Mouse (Mus musculus): ENCODE measurements around the gene Olfr1099. TPM values are rescaled to one million over a fixed set of nuclear protein-coding genes. Genes with fewer than 3 reads are reported as not detected.

Olfr1099 gene
- not detected for polyA plus RNA-seq (2015; fragmentation: Illumina TruSeq; extraction: RNeasy Lipid Tissue Mini Kit (QIAGEN cat#74804); ENCODE audit: insufficient read depth, low read depth, low replicate concordance)

DNA sequence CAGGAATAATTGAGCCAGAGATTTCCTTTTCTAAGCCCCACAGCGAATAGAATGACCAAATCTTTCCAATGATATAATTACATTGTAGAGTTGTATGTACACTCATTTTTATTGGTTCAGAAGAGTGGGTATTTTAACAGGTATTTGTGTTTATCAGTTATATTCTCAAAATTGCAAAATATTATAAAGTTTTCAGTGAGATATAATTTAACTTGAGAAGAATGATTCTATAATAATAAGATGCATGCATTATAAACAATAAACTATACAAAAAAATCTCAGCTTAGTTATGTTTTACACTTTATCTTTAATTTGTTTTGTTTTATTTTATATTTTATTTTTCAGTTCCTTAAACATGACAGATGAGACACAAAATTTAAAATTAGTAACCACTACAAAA, at the start of gene Olfr1099:
Olfr1099 (minus strand) TSS at position 101 of the 400 bp plus-strand sequence.

DNA sequence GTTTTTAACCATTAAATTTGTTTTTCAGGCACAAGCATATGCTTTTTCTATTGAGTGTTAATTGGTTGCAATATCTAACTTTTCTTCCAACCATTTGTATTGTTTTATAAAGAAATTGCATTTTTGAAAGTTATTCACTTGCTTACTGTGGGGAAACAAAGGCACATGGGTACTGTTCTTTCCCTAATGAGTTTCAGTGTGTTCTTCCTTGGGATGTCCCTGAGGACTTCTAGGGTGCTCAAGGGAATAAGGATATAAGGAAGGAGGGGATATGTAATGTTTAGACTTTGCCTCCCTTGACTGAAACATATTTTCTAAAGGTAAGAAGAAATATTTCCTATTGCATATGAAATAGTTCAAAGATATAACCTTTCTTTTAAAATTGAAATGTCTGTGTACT, 37.6 kb upstream of the Olfr1099 start, which contains the start of gene Olfr1102:
Olfr1102 (plus strand) TSS at position 301 of the 400 bp plus-strand sequence.

DNA sequence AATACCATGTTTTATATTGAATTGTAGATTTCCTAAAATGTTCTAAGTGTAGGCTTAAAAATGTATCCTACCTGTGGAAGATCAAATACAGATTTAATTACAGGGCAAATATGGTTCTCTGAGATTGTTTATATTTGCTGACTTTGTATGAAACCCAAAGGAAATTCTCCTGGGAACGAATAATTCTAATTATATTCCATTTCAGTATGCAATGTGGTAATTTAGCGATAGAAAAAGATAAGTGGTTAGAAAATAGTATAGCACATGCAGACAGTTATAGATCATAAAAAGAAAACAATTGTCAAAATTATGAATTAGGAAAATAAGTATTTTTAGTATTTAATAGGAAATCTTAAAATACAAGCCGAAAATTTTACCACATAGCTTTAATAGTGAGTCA, 30.6 kb upstream of the Olfr1099 start, which contains the start of gene Olfr1101:
Olfr1101 (minus strand) TSS at position 101 of the 400 bp plus-strand sequence.

DNA sequence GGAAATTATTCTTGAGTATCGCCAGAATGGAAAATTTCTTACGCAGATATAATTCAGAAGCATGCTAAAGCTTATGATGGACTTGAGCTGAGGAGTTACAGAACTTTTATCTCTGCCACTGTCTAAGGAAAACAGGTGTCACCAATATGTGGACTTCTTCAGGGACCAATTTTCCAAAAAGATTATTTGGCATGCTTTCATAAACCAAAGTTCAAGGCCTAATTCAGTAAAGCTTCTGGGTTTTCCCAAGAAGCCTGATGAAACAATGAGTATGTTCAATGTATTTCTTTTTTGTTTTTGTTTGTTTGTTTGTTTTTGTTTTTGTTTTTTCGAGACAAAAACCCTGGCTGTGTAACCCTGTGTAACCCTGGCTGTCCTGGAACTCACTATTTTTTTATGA, 19.4 kb upstream of the Olfr1099 start, which contains the start of gene Olfr1100:
Olfr1100 (minus strand) TSS at position 101 of the 400 bp plus-strand sequence.

DNA sequence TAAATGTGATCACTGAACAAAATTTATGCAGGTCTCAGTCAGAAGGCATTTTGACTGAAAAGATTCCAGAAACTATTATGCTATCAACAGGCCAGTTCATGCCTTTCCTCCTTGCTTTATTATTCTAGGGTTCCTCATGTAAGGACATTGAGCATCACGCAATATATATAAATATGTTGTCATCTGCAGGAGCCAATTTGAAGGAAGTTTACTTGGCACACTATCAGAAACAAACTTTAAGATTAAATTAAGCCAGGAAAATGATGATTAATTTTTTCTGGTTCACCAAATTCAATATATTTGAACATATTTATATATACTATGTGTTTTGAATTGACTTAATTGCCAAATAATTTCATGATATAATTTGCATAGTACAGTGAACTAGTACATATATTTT, 36.0 kb downstream of the Olfr1099 start, which contains the start of gene Olfr1098:
Olfr1098 (minus strand) TSS at position 101 of the 400 bp plus-strand sequence.

Other genes with a start within 250 kb of the Olfr1099 start
- gene Olfr1089, start 227.0 kb downstream of the Olfr1099 start, polyA plus RNA-seq (2015; fragmentation: Illumina TruSeq; extraction: RNeasy Lipid Tissue Mini Kit (QIAGEN cat#74804); ENCODE audit: insufficient read depth, low read depth, low replicate concordance), result not detected
- not detected for gene Olfr1090, start 201.7 kb downstream of the Olfr1099 start, polyA plus RNA-seq (2015; fragmentation: Illumina TruSeq; extraction: RNeasy Lipid Tissue Mini Kit (QIAGEN cat#74804); ENCODE audit: insufficient read depth, low read depth, low replicate concordance)
- gene Olfr1093, start 178.2 kb downstream of the Olfr1099 start, polyA plus RNA-seq (2015; fragmentation: Illumina TruSeq; extraction: RNeasy Lipid Tissue Mini Kit (QIAGEN cat#74804); ENCODE audit: insufficient read depth, low read depth, low replicate concordance), result not detected
- gene Olfr141, start 150.7 kb downstream of the Olfr1099 start, polyA plus RNA-seq (2015; fragmentation: Illumina TruSeq; extraction: RNeasy Lipid Tissue Mini Kit (QIAGEN cat#74804); ENCODE audit: insufficient read depth, low read depth, low replicate concordance), result not detected
- not detected for gene Olfr1094, start 136.0 kb downstream of the Olfr1099 start, polyA plus RNA-seq (2015; fragmentation: Illumina TruSeq; extraction: RNeasy Lipid Tissue Mini Kit (QIAGEN cat#74804); ENCODE audit: insufficient read depth, low read depth, low replicate concordance)
- gene Olfr1095, start 109.0 kb downstream of the Olfr1099 start, polyA plus RNA-seq (2015; fragmentation: Illumina TruSeq; extraction: RNeasy Lipid Tissue Mini Kit (QIAGEN cat#74804); ENCODE audit: insufficient read depth, low read depth, low replicate concordance), result not detected
- gene Gm13723, start 85.9 kb downstream of the Olfr1099 start, polyA plus RNA-seq (2015; fragmentation: Illumina TruSeq; extraction: RNeasy Lipid Tissue Mini Kit (QIAGEN cat#74804); ENCODE audit: insufficient read depth, low read depth, low replicate concordance), result not detected
- not detected for gene Olfr1097, start 68.5 kb downstream of the Olfr1099 start, polyA plus RNA-seq (2015; fragmentation: Illumina TruSeq; extraction: RNeasy Lipid Tissue Mini Kit (QIAGEN cat#74804); ENCODE audit: insufficient read depth, low read depth, low replicate concordance)
- not detected for gene Olfr1098, start 36.1 kb downstream of the Olfr1099 start, polyA plus RNA-seq (2015; fragmentation: Illumina TruSeq; extraction: RNeasy Lipid Tissue Mini Kit (QIAGEN cat#74804); ENCODE audit: insufficient read depth, low read depth, low replicate concordance)
- gene Olfr1100, start 19.3 kb upstream of the Olfr1099 start, polyA plus RNA-seq (2015; fragmentation: Illumina TruSeq; extraction: RNeasy Lipid Tissue Mini Kit (QIAGEN cat#74804); ENCODE audit: insufficient read depth, low read depth, low replicate concordance), result not detected
- gene Olfr1101, start 30.5 kb upstream of the Olfr1099 start, polyA plus RNA-seq (2015; fragmentation: Illumina TruSeq; extraction: RNeasy Lipid Tissue Mini Kit (QIAGEN cat#74804); ENCODE audit: insufficient read depth, low read depth, low replicate concordance), result not detected
- not detected for gene Olfr1102, start 37.7 kb upstream of the Olfr1099 start, polyA plus RNA-seq (2015; fragmentation: Illumina TruSeq; extraction: RNeasy Lipid Tissue Mini Kit (QIAGEN cat#74804); ENCODE audit: insufficient read depth, low read depth, low replicate concordance)
- not detected for gene Olfr1104, start 66.4 kb upstream of the Olfr1099 start, polyA plus RNA-seq (2015; fragmentation: Illumina TruSeq; extraction: RNeasy Lipid Tissue Mini Kit (QIAGEN cat#74804); ENCODE audit: insufficient read depth, low read depth, low replicate concordance)
- gene Olfr1105, start 75.8 kb upstream of the Olfr1099 start, polyA plus RNA-seq (2015; fragmentation: Illumina TruSeq; extraction: RNeasy Lipid Tissue Mini Kit (QIAGEN cat#74804); ENCODE audit: insufficient read depth, low read depth, low replicate concordance), result not detected
- not detected for gene Olfr1106, start 91.6 kb upstream of the Olfr1099 start, polyA plus RNA-seq (2015; fragmentation: Illumina TruSeq; extraction: RNeasy Lipid Tissue Mini Kit (QIAGEN cat#74804); ENCODE audit: insufficient read depth, low read depth, low replicate concordance)
- gene Olfr1107, start 115.1 kb upstream of the Olfr1099 start, polyA plus RNA-seq (2015; fragmentation: Illumina TruSeq; extraction: RNeasy Lipid Tissue Mini Kit (QIAGEN cat#74804); ENCODE audit: insufficient read depth, low read depth, low replicate concordance), result not detected
- not detected for gene Olfr1109, start 135.3 kb upstream of the Olfr1099 start, polyA plus RNA-seq (2015; fragmentation: Illumina TruSeq; extraction: RNeasy Lipid Tissue Mini Kit (QIAGEN cat#74804); ENCODE audit: insufficient read depth, low read depth, low replicate concordance)
- not detected for gene Olfr259, start 153.9 kb upstream of the Olfr1099 start, polyA plus RNA-seq (2015; fragmentation: Illumina TruSeq; extraction: RNeasy Lipid Tissue Mini Kit (QIAGEN cat#74804); ENCODE audit: insufficient read depth, low read depth, low replicate concordance)
- gene Olfr1110, start 179.6 kb upstream of the Olfr1099 start, polyA plus RNA-seq (2015; fragmentation: Illumina TruSeq; extraction: RNeasy Lipid Tissue Mini Kit (QIAGEN cat#74804); ENCODE audit: insufficient read depth, low read depth, low replicate concordance), result not detected
- not detected for gene Olfr1111, start 191.9 kb upstream of the Olfr1099 start, polyA plus RNA-seq (2015; fragmentation: Illumina TruSeq; extraction: RNeasy Lipid Tissue Mini Kit (QIAGEN cat#74804); ENCODE audit: insufficient read depth, low read depth, low replicate concordance)
- not detected for gene Olfr1112, start 227.1 kb upstream of the Olfr1099 start, polyA plus RNA-seq (2015; fragmentation: Illumina TruSeq; extraction: RNeasy Lipid Tissue Mini Kit (QIAGEN cat#74804); ENCODE audit: insufficient read depth, low read depth, low replicate concordance)
- gene Olfr1113, start 248.3 kb upstream of the Olfr1099 start, polyA plus RNA-seq (2015; fragmentation: Illumina TruSeq; extraction: RNeasy Lipid Tissue Mini Kit (QIAGEN cat#74804); ENCODE audit: insufficient read depth, low read depth, low replicate concordance), result not detected

Measured in pancreas, adult 10 weeks (tissue).